35 mouse cellular contexts compared by ENCODE assay signal in genomic region chr7:3203890-3204289, GRCm38 (mm10). TPM values are rescaled to one million over a fixed set of nuclear protein-coding genes. Genes with fewer than 3 reads are reported as not detected.
DNase-seq lines count a peak whose midpoint lies in the region; ATAC-seq and TF ChIP-seq lines count a peak whose summit lies in the region.
"Had no signal": no experiment of that assay in that cellular context is flagged by ENCODE, and none has a peak within 500 bp of the region (broad histone marks: within the 10 kb centered on the region; RNA-seq: fewer than 3 reads in every experiment).

No protein-coding gene starts in this region.

- peak; percentile 61 for TF ChIP-seq EP300 in ES-Bruce4 (IDR thresholded peaks at IDR 0.05; ENCODE audit: insufficient read depth, low read depth, low read length)

- H3K4me3 ChIP-seq in ES-Bruce4 (ENCODE audit: low read depth, low read length) (no peak overlapping the region), ES-E14 (ENCODE audit: insufficient read depth in 1 of 2, low read depth in 1 of 2, low read length in 2 of 2, poor library complexity in 1 of 2, severe bottlenecking in 1 of 2) (no peak overlapping the region)
- H3K4me3 ChIP-seq in liver, embryonic 13.5 days (replicated peaks) = no peak overlapping the region
- H3K4me3 ChIP-seq: embryonic facial prominence, embryonic 13.5 days; forebrain, embryonic 10.5 days; forebrain, embryonic 15.5 days; heart, embryonic 12.5 days; midbrain, embryonic 10.5 days; midbrain, embryonic 15.5 days had no signal

- ATAC-seq in liver, embryonic 13.5 days (ENCODE audit: low read depth) = peak; percentile 71
- peak; percentile 86 for ATAC-seq in megakaryocyte-erythroid progenitor cell, adult 5-6 weeks (replicated peaks; ENCODE audit: low FRiP score, low TSS enrichment, poor library complexity, severe bottlenecking)
- ATAC-seq in granulocyte monocyte progenitor cell, adult 5-6 weeks (replicated peaks; ENCODE audit: poor library complexity, severe bottlenecking) = no peak
- ATAC-seq: forebrain, embryonic 15.5 days; hindbrain, embryonic 16.5 days; midbrain, embryonic 15.5 days had no signal

- peak overlapping the region; percentile 99 for H3K27ac ChIP-seq in ES-Bruce4 (ENCODE audit: insufficient read depth, low read length)
- peak overlapping the region; percentile 76 for H3K27ac ChIP-seq in ES-E14 (ENCODE audit: insufficient read depth, low read depth, low read length, poor library complexity, severe bottlenecking)
- H3K27ac ChIP-seq in liver, embryonic 13.5 days = no peak overlapping the region
- H3K27ac ChIP-seq: embryonic facial prominence, embryonic 13.5 days; forebrain, embryonic 10.5 days; forebrain, embryonic 15.5 days; macrophage; midbrain, embryonic 10.5 days; midbrain, embryonic 15.5 days had no signal

- no peak for TF ChIP-seq CTCF in ES-Bruce4 (IDR thresholded peaks at IDR 0.05; ENCODE audit: low read depth, low read length)

- H3K9me3 ChIP-seq in ES-Bruce4 (replicated peaks; ENCODE audit: control insufficient read depth, insufficient read depth, low read length, poor library complexity, severe bottlenecking) (no peaks in the 10 kb centered on the region), ES-E14 (ENCODE audit: control insufficient read depth, insufficient read depth, low read depth, low read length) (no peaks in the 10 kb centered on the region)
- H3K9me3 ChIP-seq in liver, embryonic 13.5 days (replicated peaks) = no peaks in the 10 kb centered on the region
- H3K9me3 ChIP-seq: embryonic facial prominence, embryonic 13.5 days; forebrain, embryonic 10.5 days; forebrain, embryonic 15.5 days; heart, embryonic 12.5 days; midbrain, embryonic 10.5 days; midbrain, embryonic 15.5 days had no signal

- H3K27me3 ChIP-seq in ES-Bruce4 (ENCODE audit: control insufficient read depth, insufficient read depth, low read length, poor library complexity, severe bottlenecking) = no peaks in the 10 kb centered on the region
- H3K27me3 ChIP-seq in liver, embryonic 13.5 days = no peaks in the 10 kb centered on the region
- H3K27me3 ChIP-seq: embryonic facial prominence, embryonic 13.5 days; forebrain, embryonic 15.5 days; heart, embryonic 12.5 days; midbrain, embryonic 15.5 days had no signal

- H3K4me1 ChIP-seq in ES-Bruce4 (ENCODE audit: control insufficient read depth, insufficient read depth, low read length) = peaks cover 7% of the 10 kb centered on the region
- H3K4me1 ChIP-seq in ES-E14 (ENCODE audit: control insufficient read depth in 2 of 2, insufficient read depth in 2 of 2, low read length in 2 of 2, poor library complexity in 1 of 2) = peaks cover 15 to 23% of the 10 kb centered on the region in 2 experiments
- peaks cover 9% of the 10 kb centered on the region for H3K4me1 ChIP-seq in liver, embryonic 13.5 days (replicated peaks)
- H3K4me1 ChIP-seq: forebrain, embryonic 15.5 days; midbrain, embryonic 15.5 days had no signal

- no peak for TF ChIP-seq POLR2A in ES-Bruce4 (IDR thresholded peaks at IDR 0.05; ENCODE audit: insufficient read depth, low read length)

- H3K4me2 ChIP-seq in liver, embryonic 13.5 days = no peak overlapping the region
- H3K4me2 ChIP-seq: embryonic facial prominence, embryonic 13.5 days; forebrain, embryonic 15.5 days; heart, embryonic 12.5 days; midbrain, embryonic 15.5 days had no signal

- H3K9ac ChIP-seq in ES-Bruce4 (ENCODE audit: low read depth, poor library complexity, severe bottlenecking) (peak overlapping the region; percentile 63), ES-E14 (ENCODE audit: insufficient read depth, low read depth, low read length, poor library complexity, severe bottlenecking) (peak overlapping the region; percentile 62; the same call in 1 of the 2 replicates)
- no peak overlapping the region for H3K9ac ChIP-seq in liver, embryonic 13.5 days
- H3K9ac ChIP-seq: embryonic facial prominence, embryonic 13.5 days; forebrain, embryonic 15.5 days; heart, embryonic 12.5 days; midbrain, embryonic 15.5 days had no signal

- no peaks in the 10 kb centered on the region for H3K36me3 ChIP-seq in ES-Bruce4 (ENCODE audit: control insufficient read depth, insufficient read depth, low read length, poor library complexity, severe bottlenecking)
- no peaks in the 10 kb centered on the region for H3K36me3 ChIP-seq in ES-E14 (ENCODE audit: control insufficient read depth, insufficient read depth, low read length, poor library complexity, severe bottlenecking)
- H3K36me3 ChIP-seq in liver, embryonic 13.5 days = no peaks in the 10 kb centered on the region
- H3K36me3 ChIP-seq: embryonic facial prominence, embryonic 13.5 days; forebrain, embryonic 10.5 days; forebrain, embryonic 15.5 days; heart, embryonic 12.5 days; midbrain, embryonic 10.5 days; midbrain, embryonic 15.5 days had no signal

- in situ Hi-C loops in ES-E14 (cut with MboI; ENCODE audit: low sequenced_read_pairs in 2 of 2, unreplicated experiment in 2 of 2) = no loop called here

- no peak for DNase-seq in ES-E14 (ENCODE audit: low read depth, low spot score)
- DNase-seq in liver, embryonic 13.5 days = no peak
- DNase-seq in thymus, postnatal 10 days (ENCODE audit: low spot score in 2 of 2) = no peak
- DNase-seq: adrenal gland, postnatal 10 days; B cell, adult 2 months; cerebellum, adult 8-10 months; embryo, embryonic 11 days; gastrocnemius, postnatal 25 days; heart, postnatal 14 days; kidney, adult 18-20 months; kidney, postnatal 10 days; layer of hippocampus, postnatal 36 days; left cerebral cortex, postnatal 4 days; lung, adult 2 months; lung, postnatal 10 days; spleen, adult 18-20 months; thymus, postnatal 4 days had no signal

- 1% methylated on average over 3 of the region's 3 CpGs for WGBS in liver, embryonic 13.5 days (ENCODE audit: insufficient replicate concordance)

TF ChIP-seq in ES-E14, 5 proteins besides CTCF, POLR2A, EP300 and RAD21:
- no peak for TF ChIP-seq CHD2 (IDR thresholded peaks at IDR 0.05; ENCODE audit: low read depth, low read length)
- TF ChIP-seq ZNF384 (IDR thresholded peaks at IDR 0.05; ENCODE audit: low read depth, low read length) = peak; percentile 77

RNA-seq across cellular contexts. Expression of gene AU018091, which starts 34.9 kb away (rescaled TPM):
- polyA plus RNA-seq in ES-Bruce4 (2011; ENCODE audit: insufficient read depth, insufficient read length, low read depth, missing spikeins) = 64.8 and 68.3 TPM in 2 replicates
- 198 and 373 TPM in 2 replicates for total RNA-seq in ES-E14 (2012; rRNA removed)
- not detected in 2 replicates for polyA plus RNA-seq in liver, embryonic 13.5 days (2015; fragmentation: Nextera tagmentation; extraction: Ambion mirVana)
- total RNA-seq in megakaryocyte-erythroid progenitor cell, adult 5-6 weeks (2014; fragmentation: Nextera tagmentation) = not detected in 2 replicates
- not detected in 2 replicates for total RNA-seq in megakaryocyte-erythroid progenitor cell, adult 5-6 weeks (2017)
- total RNA-seq in granulocyte monocyte progenitor cell, adult 5-6 weeks (2014; fragmentation: Nextera tagmentation) = not detected in 2 replicates
- total RNA-seq in granulocyte monocyte progenitor cell, adult 5-6 weeks (2017) = not detected in 2 replicates
- total RNA-seq: adrenal gland, postnatal 10 days; gastrocnemius, adult 18-20 months; gastrocnemius, postnatal 25 days; heart, adult 18-20 months; heart, postnatal 14 days; layer of hippocampus, postnatal 36 days; left cerebral cortex, postnatal 4 days had no signal
- polyA plus RNA-seq: forebrain, embryonic 15.5 days; frontal cortex, adult 2 months; hindbrain, embryonic 16.5 days; intestine, embryonic 14.5 days; large intestine, adult 2 months; macrophage; midbrain, embryonic 15.5 days; neural tube, embryonic 11.5 days had no signal

RNA-seq across cellular contexts. Expression of gene Nlrp12, which starts 45.6 kb away (rescaled TPM):
- polyA plus RNA-seq in ES-Bruce4 (2011; ENCODE audit: insufficient read depth, insufficient read length, low read depth, missing spikeins) = 0.20 TPM in 1 of 2 replicates, not detected in the other
- 3.7 and 8.0 TPM in 2 replicates for total RNA-seq in ES-E14 (2012; rRNA removed)
- 0.08 and 0.13 TPM in 2 replicates for polyA plus RNA-seq in liver, embryonic 13.5 days (2015; fragmentation: Nextera tagmentation; extraction: Ambion mirVana)
- total RNA-seq in megakaryocyte-erythroid progenitor cell, adult 5-6 weeks (2014; fragmentation: Nextera tagmentation) = not detected in 2 replicates
- not detected in 2 replicates for total RNA-seq in megakaryocyte-erythroid progenitor cell, adult 5-6 weeks (2017)
- total RNA-seq in granulocyte monocyte progenitor cell, adult 5-6 weeks (2014; fragmentation: Nextera tagmentation) = 3.4 TPM in 1 of 2 replicates, not detected in the other
- total RNA-seq in granulocyte monocyte progenitor cell, adult 5-6 weeks (2017) = 2.1 and 3.2 TPM in 2 replicates
- total RNA-seq: gastrocnemius, adult 18-20 months; gastrocnemius, postnatal 25 days; heart, adult 18-20 months; heart, postnatal 14 days had no signal
- polyA plus RNA-seq: embryonic facial prominence, embryonic 13.5 days; forebrain, embryonic 10.5 days; forebrain, embryonic 15.5 days; heart, embryonic 12.5 days; large intestine, adult 2 months; limb, embryonic 14.5 days; midbrain, embryonic 10.5 days; neural tube, embryonic 11.5 days had no signal

Comparison
In these comparisons a context has a peak if more than half of its experiments do, and no peak if none do; other contexts are left out.
1. RNA of gene AU018091, which starts 34.9 kb away (total RNA-seq): 198 to 373 TPM in ES-E14; not detected in megakaryocyte-erythroid progenitor cell, adult 5-6 weeks and not detected in granulocyte monocyte progenitor cell, adult 5-6 weeks; every median in the first group is over 100 times any median in the second.